Mouse (Mus musculus): ENCODE measurements at regions not wholly inside any gene's neighbourhood (a gene's known extent, or its start where the extent isn't known, plus 50 kb on each side); places are given as distances from the start of the nearest gene placed in this dataset.

- Histone ChIP-seq H3K4me3 (ENCODE audit: low read length) (no peak overlapping the region), H3K36me3 (ENCODE audit: control insufficient read depth, insufficient read depth, low read length) (no peaks in the 10 kb centered on the region), H3K4me1 (ENCODE audit: control insufficient read depth, insufficient read depth, low read depth, low read length) (no peaks in the 10 kb centered on the region), H3K27me3 (replicated peaks; ENCODE audit: control insufficient read depth, insufficient read depth, low read length) (no peaks in the 10 kb centered on the region), H3K4me2 (ENCODE audit: low read length) (no peak overlapping the region), H3K9ac (ENCODE audit: low read depth, low read length) (no peak overlapping the region), H3K27ac (ENCODE audit: low read depth, low read length) (no peak overlapping the region), H3K9me3 (ENCODE audit: control insufficient read depth, low read length) (no peaks in the 10 kb centered on the region)
- 72% methylated on average over 1 of the region's 1 CpGs for WGBS
- ATAC-seq, result no peak
These were observed 734.9 kb downstream of the Tecrl start for GRCm38 (mm10) chr5:82620056-82620455.

All from hindbrain, embryonic 16.5 days (tissue).